Mouse (Mus musculus) cerebellum, postnatal 36 days (tissue): ENCODE measurements at regions not wholly inside any gene's neighbourhood (a gene's known extent, or its start where the extent isn't known, plus 50 kb on each side); places are given as distances from the start of the nearest gene placed in this dataset.

Experiments
- DNase-seq, 2 experiments: peaks; one replicate each; pipeline ENCODE4 v3.0.0; 2021 to 2022; ENCODE audit warnings: mixed read lengths in 2 of 2

GRCm38 (mm10) chr5:90164434-90164833, 59.4 kb downstream of the Cox18 start:
- no peak for DNase-seq

- DNase-seq: no peak
These were observed 60.6 kb downstream of the Cox18 start for GRCm38 (mm10) chr5:90163033-90163859.

- DNase-seq: no peak
These were observed 63.5 kb downstream of the Cox18 start for GRCm38 (mm10) chr5:90160281-90160680.

- no peak for DNase-seq
These were observed 67.3 kb downstream of the Cox18 start for GRCm38 (mm10) chr5:90156522-90156921.

GRCm38 (mm10) chr5:90149611-90150532, 73.9 kb downstream of the Cox18 start:
- DNase-seq: no peak

GRCm38 (mm10) chr5:90135971-90136370, 87.8 kb downstream of the Cox18 start:
- DNase-seq: no peak

GRCm38 (mm10) chr5:90107036-90107435, 116.8 kb downstream of the Cox18 start:
- DNase-seq: no peak

GRCm38 (mm10) chr5:90104672-90105071, 119.1 kb downstream of the Cox18 start:
- no peak for DNase-seq

GRCm38 (mm10) chr5:90088541-90088940, 135.3 kb downstream of the Cox18 start:
- no peak for DNase-seq

GRCm38 (mm10) chr5:90086491-90086890, 137.3 kb downstream of the Cox18 start:
- no peak for DNase-seq

GRCm38 (mm10) chr5:90077025-90077536, 146.7 kb downstream of the Cox18 start:
- no peak for DNase-seq

- no peak for DNase-seq
These were observed 148.0 kb downstream of the Cox18 start for GRCm38 (mm10) chr5:90075629-90076349.

GRCm38 (mm10) chr5:90071806-90072205, 152.0 kb downstream of the Cox18 start:
- no peak for DNase-seq

- no peak for DNase-seq
These were observed 155.2 kb downstream of the Cox18 start for GRCm38 (mm10) chr5:90068601-90069000.

GRCm38 (mm10) chr5:90067817-90068216, 156.0 kb downstream of the Cox18 start:
- no peak for DNase-seq

- no peak for DNase-seq
These were observed 157.8 kb downstream of the Cox18 start for GRCm38 (mm10) chr5:90065884-90066615.

- DNase-seq: no peak
These were observed 168.1 kb downstream of the Cox18 start for GRCm38 (mm10) chr5:90055686-90056085.

GRCm38 (mm10) chr5:90052516-90052915, 169.4 kb upstream of the Adamts3 start:
- DNase-seq: no peak

GRCm38 (mm10) chr5:90049856-90050255, 166.7 kb upstream of the Adamts3 start:
- DNase-seq: no peak

GRCm38 (mm10) chr5:90042781-90043180, 159.6 kb upstream of the Adamts3 start:
- DNase-seq: no peak

- DNase-seq: peak; percentile 7 to 12
These were observed 150.0 kb upstream of the Adamts3 start for GRCm38 (mm10) chr5:90033103-90033502.

GRCm38 (mm10) chr5:90030737-90031136, 147.6 kb upstream of the Adamts3 start:
- DNase-seq: no peak
